In the genomic region with DNA sequence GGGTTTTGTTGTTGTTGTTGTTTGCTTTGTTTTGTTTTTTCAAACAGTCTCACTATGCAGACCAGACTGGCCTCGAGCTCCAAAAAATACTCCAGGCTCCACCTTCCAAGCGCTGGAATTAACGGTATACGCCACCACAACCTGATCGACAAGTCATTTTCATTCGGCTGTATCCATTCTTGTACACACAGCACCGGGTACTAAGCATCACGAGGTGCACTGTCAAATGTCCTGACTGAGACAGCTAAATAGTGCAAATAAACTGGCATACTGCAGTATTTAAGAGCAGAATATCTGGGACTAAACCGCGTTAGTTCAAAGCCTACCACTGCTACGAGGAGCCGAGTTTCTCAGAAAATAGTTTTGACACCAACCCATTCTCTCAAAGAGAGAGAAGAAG, we compare ENCODE assay signal across 8 mouse cellular contexts. TPM values are rescaled to one million over a fixed set of nuclear protein-coding genes. Genes with fewer than 3 reads are reported as not detected.
DNase-seq lines count a peak whose midpoint lies in the region; ATAC-seq and TF ChIP-seq lines count a peak whose summit lies in the region.

No protein-coding gene starts in this region.

- no peak for TF ChIP-seq CTCF in ES-Bruce4 (IDR thresholded peaks at IDR 0.05; ENCODE audit: low read depth, low read length)

- H3K27me3 ChIP-seq in heart, embryonic 11.5 days (ENCODE audit: control insufficient read depth, insufficient read depth, low read length) = no peaks in the 10 kb centered on the region
- H3K27me3 ChIP-seq in ES-Bruce4 (ENCODE audit: control insufficient read depth, insufficient read depth, low read length, poor library complexity, severe bottlenecking) = no peaks in the 10 kb centered on the region
- no peaks in the 10 kb centered on the region for H3K27me3 ChIP-seq in embryonic facial prominence, embryonic 10.5 days (replicated peaks; ENCODE audit: low read depth, poor library complexity, severe bottlenecking)
- H3K27me3 ChIP-seq in limb, embryonic 10.5 days (ENCODE audit: low read depth, poor library complexity, severe bottlenecking) = no peaks in the 10 kb centered on the region
- no peaks in the 10 kb centered on the region for H3K27me3 ChIP-seq in neural tube, embryonic 15.5 days (replicated peaks)

- TF ChIP-seq POLR2A in ES-Bruce4 (IDR thresholded peaks at IDR 0.05; ENCODE audit: insufficient read depth, low read length) = no peak

- H3K36me3 ChIP-seq in heart, embryonic 11.5 days (ENCODE audit: control insufficient read depth, insufficient read depth, low read length) = peaks cover 3% of the 10 kb centered on the region; the same call in 1 of the 2 replicates
- H3K36me3 ChIP-seq in ES-Bruce4 (ENCODE audit: control insufficient read depth, insufficient read depth, low read length, poor library complexity, severe bottlenecking) = peaks cover 29% of the 10 kb centered on the region
- H3K36me3 ChIP-seq in embryonic facial prominence, embryonic 10.5 days (replicated peaks) = peaks cover 29% of the 10 kb centered on the region
- peaks cover 32% of the 10 kb centered on the region for H3K36me3 ChIP-seq in limb, embryonic 10.5 days
- peaks cover 9% of the 10 kb centered on the region for H3K36me3 ChIP-seq in neural tube, embryonic 15.5 days

- no peak for TF ChIP-seq EP300 in ES-Bruce4 (IDR thresholded peaks at IDR 0.05; ENCODE audit: insufficient read depth, low read depth, low read length)

- peak overlapping the region; percentile 91 for H3K4me2 ChIP-seq in heart, embryonic 11.5 days
- peak overlapping the region; percentile 88 for H3K4me2 ChIP-seq in neural tube, embryonic 15.5 days

- 0 out of 2 replicates have a peak, but pooled peaks have one; percentile 17 for ATAC-seq in heart, embryonic 11.5 days (replicated peaks; ENCODE audit: insufficient number of reproducible peaks, low FRiP score, low TSS enrichment)
- peak; percentile 29; the same call in 1 of the 2 replicates for ATAC-seq in neural tube, embryonic 15.5 days (ENCODE audit: low FRiP score)
- ATAC-seq in inflammation-experienced regulatory T-cells, adult 6 months = no peak

- H3K9ac ChIP-seq in heart, embryonic 11.5 days (ENCODE audit: low read depth, low read length) = peak overlapping the region; percentile 77
- peak overlapping the region; percentile 69 for H3K9ac ChIP-seq in ES-Bruce4 (ENCODE audit: low read depth, poor library complexity, severe bottlenecking)
- H3K9ac ChIP-seq in neural tube, embryonic 15.5 days (replicated peaks) = peak overlapping the region; percentile 68

- WGBS in heart, embryonic 11.5 days (ENCODE audit: insufficient replicate concordance) = 2% methylated on average over 12 of the region's 12 CpGs
- WGBS in embryonic facial prominence, embryonic 10.5 days = under 1% methylated on average over 12 of the region's 12 CpGs
- WGBS in limb, embryonic 10.5 days = under 1% methylated on average over 12 of the region's 12 CpGs
- under 1% methylated on average over 12 of the region's 12 CpGs for WGBS in neural tube, embryonic 15.5 days

- peak overlapping the region; percentile 83 for H3K4me3 ChIP-seq in heart, embryonic 11.5 days (ENCODE audit: low read depth, low read length)
- peak overlapping the region; percentile 89 for H3K4me3 ChIP-seq in ES-Bruce4 (ENCODE audit: low read depth, low read length)
- peak overlapping the region; percentile 83 for H3K4me3 ChIP-seq in embryonic facial prominence, embryonic 10.5 days
- H3K4me3 ChIP-seq in limb, embryonic 10.5 days = peak overlapping the region; percentile 83
- peak overlapping the region; percentile 86 for H3K4me3 ChIP-seq in neural tube, embryonic 15.5 days (replicated peaks)

- no peaks in the 10 kb centered on the region for H3K9me3 ChIP-seq in heart, embryonic 11.5 days (replicated peaks; ENCODE audit: control insufficient read depth, low read length)
- H3K9me3 ChIP-seq in ES-Bruce4 (replicated peaks; ENCODE audit: control insufficient read depth, insufficient read depth, low read length, poor library complexity, severe bottlenecking) = no peaks in the 10 kb centered on the region
- H3K9me3 ChIP-seq in embryonic facial prominence, embryonic 10.5 days = no peaks in the 10 kb centered on the region
- no peaks in the 10 kb centered on the region for H3K9me3 ChIP-seq in limb, embryonic 10.5 days (replicated peaks)
- no peaks in the 10 kb centered on the region for H3K9me3 ChIP-seq in neural tube, embryonic 15.5 days (replicated peaks)

- H3K27ac ChIP-seq in heart, embryonic 11.5 days (ENCODE audit: low read depth, low read length) = peak overlapping the region; percentile 86
- H3K27ac ChIP-seq in ES-Bruce4 (ENCODE audit: insufficient read depth, low read length) = peak overlapping the region; percentile 6
- peak overlapping the region; percentile 84 for H3K27ac ChIP-seq in embryonic facial prominence, embryonic 10.5 days (replicated peaks)
- H3K27ac ChIP-seq in limb, embryonic 10.5 days = peak overlapping the region; percentile 78
- H3K27ac ChIP-seq in neural tube, embryonic 15.5 days (replicated peaks) = peak overlapping the region; percentile 79

- H3K4me1 ChIP-seq in heart, embryonic 11.5 days (ENCODE audit: control insufficient read depth, insufficient read depth, low read length) = 0 out of 2 replicates have a peak, but pooled peaks cover 3% of the 10 kb centered on the region
- no peaks in the 10 kb centered on the region for H3K4me1 ChIP-seq in ES-Bruce4 (ENCODE audit: control insufficient read depth, insufficient read depth, low read length)
- H3K4me1 ChIP-seq in embryonic facial prominence, embryonic 10.5 days = peaks cover 14% of the 10 kb centered on the region
- peaks cover 15% of the 10 kb centered on the region for H3K4me1 ChIP-seq in limb, embryonic 10.5 days
- H3K4me1 ChIP-seq in neural tube, embryonic 15.5 days = peaks cover 21% of the 10 kb centered on the region

- DNase-seq in heart, adult 8-10 months (ENCODE audit: low spot score) = no peak
- DNase-seq in embryonic facial prominence, embryonic 10.5 days (ENCODE audit: low spot score) = no peak
- DNase-seq in limb, embryonic 10.5 days (ENCODE audit: low spot score) = peak; percentile 36
- DNase-seq in layer of hippocampus, adult 9-11 months = no peak

RNA-seq across cellular contexts. Expression of a gene that starts 0.6 kb away (rescaled TPM):
- 15.3 and 18.0 TPM in 2 replicates for polyA plus RNA-seq in heart, embryonic 11.5 days (2014; fragmentation: Nextera tagmentation; extraction: Ambion mirVana)
- 10 to 100 TPM; 12.7 to 19.0 (median 16.5) TPM for total RNA-seq in heart, adult 8-10 months (2022)
- polyA plus RNA-seq in ES-Bruce4 (2011; ENCODE audit: insufficient read depth, insufficient read length, low read depth, missing spikeins) = 89.5 and 90.9 TPM in 2 replicates
- polyA plus RNA-seq in embryonic facial prominence, embryonic 10.5 days (2016; fragmentation: Nextera tagmentation; extraction: Ambion mirVana) = 31.5 and 35.4 TPM in 2 replicates
- polyA plus RNA-seq in limb, embryonic 10.5 days (2016; fragmentation: Nextera tagmentation; extraction: Ambion mirVana) = 34.7 and 43.3 TPM in 2 replicates
- polyA plus RNA-seq in neural tube, embryonic 15.5 days (2015; fragmentation: Nextera tagmentation; extraction: Ambion mirVana) = 18.5 and 23.1 TPM in 2 replicates
- 10 to 100 TPM; 27.3 to 32.2 (median 29.9) TPM for polyA plus RNA-seq in inflammation-experienced regulatory T-cells, adult 6 months (2017; shearing (Covaris generic))

RNA-seq across cellular contexts. Expression of a gene that starts 37.0 kb away (rescaled TPM):
- 307 and 343 TPM in 2 replicates for polyA plus RNA-seq in heart, embryonic 11.5 days (2014; fragmentation: Nextera tagmentation; extraction: Ambion mirVana)
- 100 to 1,000 TPM; 148 to 197 (median 176) TPM for total RNA-seq in heart, adult 8-10 months (2022)
- 536 and 550 TPM in 2 replicates for polyA plus RNA-seq in ES-Bruce4 (2011; ENCODE audit: insufficient read depth, insufficient read length, low read depth, missing spikeins)
- 533 and 550 TPM in 2 replicates for polyA plus RNA-seq in embryonic facial prominence, embryonic 10.5 days (2016; fragmentation: Nextera tagmentation; extraction: Ambion mirVana)
- 513 and 547 TPM in 2 replicates for polyA plus RNA-seq in limb, embryonic 10.5 days (2016; fragmentation: Nextera tagmentation; extraction: Ambion mirVana)
- polyA plus RNA-seq in neural tube, embryonic 15.5 days (2015; fragmentation: Nextera tagmentation; extraction: Ambion mirVana) = 304 and 308 TPM in 2 replicates
- polyA plus RNA-seq in inflammation-experienced regulatory T-cells, adult 6 months (2017; shearing (Covaris generic)) = 100 to 1,000 TPM in 1 of 3 experiments, 10 to 100 TPM in 2; 79.8 to 102 (median 98.3) TPM

Comparison
In these comparisons a context has a peak if more than half of its experiments do, and no peak if none do; other contexts are left out.
1. H3K27ac ChIP-seq: peak in every context shown above with its lines; median percentile 86 in heart, embryonic 11.5 days; 84 in embryonic facial prominence, embryonic 10.5 days; 79 in neural tube, embryonic 15.5 days; 78 in limb, embryonic 10.5 days; 6 in ES-Bruce4.